Mouse (Mus musculus): ENCODE measurements at regions not wholly inside any gene's neighbourhood (a gene's known extent, or its start where the extent isn't known, plus 50 kb on each side); places are given as distances from the start of the nearest gene placed in this dataset.

- no peak overlapping the region for H3K4me3 ChIP-seq (replicated peaks; ENCODE audit: low read length)
These were observed 203.7 kb upstream of the Gm10131 start for GRCm38 (mm10) chr8:34315233-34315632.

GRCm38 (mm10) chr8:34305542-34306485 lies 194.3 kb upstream of the Gm10131 start:
- no peaks in the 10 kb centered on the region for H3K27me3 ChIP-seq (ENCODE audit: insufficient read depth, low read length)
- no peaks in the 10 kb centered on the region for H3K4me1 ChIP-seq (replicated peaks; ENCODE audit: low read depth, low read length)
- no peaks in the 10 kb centered on the region for H3K9me3 ChIP-seq (ENCODE audit: low read length)
- H3K4me3 ChIP-seq (replicated peaks; ENCODE audit: low read length): no peak overlapping the region
- TF ChIP-seq CTCF (conservative IDR thresholded peaks at IDR 0.05; ENCODE audit: low read length) (no peak), NANOG (IDR thresholded peaks at IDR 0.05; ENCODE audit: borderline replicate concordance, low read length) (no peak), POU5F1 (IDR thresholded peaks at IDR 0.05; ENCODE audit: borderline replicate concordance, low read length) (no peak)
- no peaks in the 10 kb centered on the region for H3K36me3 ChIP-seq (ENCODE audit: insufficient read depth, low read length)

More at GRCm38 (mm10) chr8:34315233-34315632, 203.7 kb upstream of the Gm10131 start:
- H3K9me3 ChIP-seq (ENCODE audit: low read length): no peaks in the 10 kb centered on the region
- no peaks in the 10 kb centered on the region for H3K36me3 ChIP-seq (ENCODE audit: insufficient read depth, low read length)
- no peaks in the 10 kb centered on the region for H3K4me1 ChIP-seq (replicated peaks; ENCODE audit: low read depth, low read length)
- no peaks in the 10 kb centered on the region for H3K27me3 ChIP-seq (ENCODE audit: insufficient read depth, low read length)
- TF ChIP-seq POU5F1 (IDR thresholded peaks at IDR 0.05; ENCODE audit: borderline replicate concordance, low read length) (no peak), NANOG (IDR thresholded peaks at IDR 0.05; ENCODE audit: borderline replicate concordance, low read length) (no peak), CTCF (conservative IDR thresholded peaks at IDR 0.05; ENCODE audit: low read length) (no peak)

- Histone ChIP-seq H3K4me3 (replicated peaks; ENCODE audit: low read length) (no peak overlapping the region), H3K27me3 (ENCODE audit: insufficient read depth, low read length) (no peaks in the 10 kb centered on the region), H3K4me1 (replicated peaks; ENCODE audit: low read depth, low read length) (no peaks in the 10 kb centered on the region), H3K9me3 (ENCODE audit: low read length) (no peaks in the 10 kb centered on the region), H3K36me3 (ENCODE audit: insufficient read depth, low read length) (no peaks in the 10 kb centered on the region)
- TF ChIP-seq POU5F1 (IDR thresholded peaks at IDR 0.05; ENCODE audit: borderline replicate concordance, low read length) (no peak), NANOG (IDR thresholded peaks at IDR 0.05; ENCODE audit: borderline replicate concordance, low read length) (no peak), CTCF (conservative IDR thresholded peaks at IDR 0.05; ENCODE audit: low read length) (no peak)
These were observed 192.3 kb upstream of the Gm10131 start for GRCm38 (mm10) chr8:34303815-34304214.

- H3K36me3 ChIP-seq (ENCODE audit: insufficient read depth, low read length): no peaks in the 10 kb centered on the region
- H3K9me3 ChIP-seq (ENCODE audit: low read length): peaks cover under 1% of the 10 kb centered on the region
- no peak overlapping the region for H3K4me3 ChIP-seq (replicated peaks; ENCODE audit: low read length)
- H3K4me1 ChIP-seq (replicated peaks; ENCODE audit: low read depth, low read length): no peaks in the 10 kb centered on the region
- H3K27me3 ChIP-seq (ENCODE audit: insufficient read depth, low read length): no peaks in the 10 kb centered on the region
- TF ChIP-seq POU5F1 (IDR thresholded peaks at IDR 0.05; ENCODE audit: borderline replicate concordance, low read length): no peak
- TF ChIP-seq CTCF (conservative IDR thresholded peaks at IDR 0.05; ENCODE audit: low read length): no peak
- TF ChIP-seq NANOG (IDR thresholded peaks at IDR 0.05; ENCODE audit: borderline replicate concordance, low read length): no peak
These were observed 188.9 kb upstream of the Gm10131 start for GRCm38 (mm10) chr8:34300331-34300903.

GRCm38 (mm10) chr8:34294721-34295120 lies 183.2 kb upstream of the Gm10131 start:
- H3K4me1 ChIP-seq (replicated peaks; ENCODE audit: low read depth, low read length): no peaks in the 10 kb centered on the region
- no peaks in the 10 kb centered on the region for H3K27me3 ChIP-seq (ENCODE audit: insufficient read depth, low read length)
- no peak for TF ChIP-seq POU5F1 (IDR thresholded peaks at IDR 0.05; ENCODE audit: borderline replicate concordance, low read length)
- TF ChIP-seq NANOG (IDR thresholded peaks at IDR 0.05; ENCODE audit: borderline replicate concordance, low read length): no peak
- no peak for TF ChIP-seq CTCF (conservative IDR thresholded peaks at IDR 0.05; ENCODE audit: low read length)
- peaks cover 23% of the 10 kb centered on the region for H3K9me3 ChIP-seq (ENCODE audit: low read length)
- H3K4me3 ChIP-seq (replicated peaks; ENCODE audit: low read length): no peak overlapping the region
- H3K36me3 ChIP-seq (ENCODE audit: insufficient read depth, low read length): no peaks in the 10 kb centered on the region

- Histone ChIP-seq H3K4me3 (replicated peaks; ENCODE audit: low read length) (no peak overlapping the region), H3K36me3 (ENCODE audit: insufficient read depth, low read length) (no peaks in the 10 kb centered on the region), H3K4me1 (replicated peaks; ENCODE audit: low read depth, low read length) (no peaks in the 10 kb centered on the region), H3K9me3 (ENCODE audit: low read length) (peaks cover 38% of the 10 kb centered on the region), H3K27me3 (ENCODE audit: insufficient read depth, low read length) (no peaks in the 10 kb centered on the region)
- no peak for TF ChIP-seq CTCF (conservative IDR thresholded peaks at IDR 0.05; ENCODE audit: low read length)
- no peak for TF ChIP-seq NANOG (IDR thresholded peaks at IDR 0.05; ENCODE audit: borderline replicate concordance, low read length)
- no peak for TF ChIP-seq POU5F1 (IDR thresholded peaks at IDR 0.05; ENCODE audit: borderline replicate concordance, low read length)
These were observed 179.1 kb upstream of the Gm10131 start for GRCm38 (mm10) chr8:34290670-34291069.

- H3K36me3 ChIP-seq (ENCODE audit: insufficient read depth, low read length): no peaks in the 10 kb centered on the region
- H3K9me3 ChIP-seq (ENCODE audit: low read length): peaks cover 29% of the 10 kb centered on the region
- no peak for TF ChIP-seq NANOG (IDR thresholded peaks at IDR 0.05; ENCODE audit: borderline replicate concordance, low read length)
- no peak for TF ChIP-seq CTCF (conservative IDR thresholded peaks at IDR 0.05; ENCODE audit: low read length)
- no peak for TF ChIP-seq POU5F1 (IDR thresholded peaks at IDR 0.05; ENCODE audit: borderline replicate concordance, low read length)
- H3K27me3 ChIP-seq (ENCODE audit: insufficient read depth, low read length): no peaks in the 10 kb centered on the region
- no peak overlapping the region for H3K4me3 ChIP-seq (replicated peaks; ENCODE audit: low read length)
- no peaks in the 10 kb centered on the region for H3K4me1 ChIP-seq (replicated peaks; ENCODE audit: low read depth, low read length)
These were observed 176.3 kb upstream of the Gm10131 start for GRCm38 (mm10) chr8:34287801-34288200.

GRCm38 (mm10) chr8:34284576-34284975 lies 173.0 kb upstream of the Gm10131 start:
- 0 out of 2 replicates have a peak, but pooled peaks cover 4% of the 10 kb centered on the region for H3K4me1 ChIP-seq (replicated peaks; ENCODE audit: low read depth, low read length)
- H3K27me3 ChIP-seq (ENCODE audit: insufficient read depth, low read length): no peaks in the 10 kb centered on the region
- no peak overlapping the region for H3K4me3 ChIP-seq (replicated peaks; ENCODE audit: low read length)
- H3K36me3 ChIP-seq (ENCODE audit: insufficient read depth, low read length): no peaks in the 10 kb centered on the region
- H3K9me3 ChIP-seq (ENCODE audit: low read length): peaks cover 29% of the 10 kb centered on the region
- TF ChIP-seq CTCF (conservative IDR thresholded peaks at IDR 0.05; ENCODE audit: low read length) (no peak), POU5F1 (IDR thresholded peaks at IDR 0.05; ENCODE audit: borderline replicate concordance, low read length) (no peak), NANOG (IDR thresholded peaks at IDR 0.05; ENCODE audit: borderline replicate concordance, low read length) (no peak)

All from E14TG2a.4 (cell line).